Mouse (Mus musculus) adrenal gland (tissue): Measurements from ENCODE around the gene Ip6k1.

Source experiments
- intact Hi-C: fragments of 180-260 bp; cut with DNase I; formaldehyde crosslinking; loops from one replicate; pipeline ENCODE4 v1.15.1; 2025
- microRNA-seq, 2 experiments: library from miRNA; unstranded; fragments of <30 nt; microRNA quantifications; one replicate each; pipeline ENCODE4; 2019

Gene Ip6k1

DNA sequence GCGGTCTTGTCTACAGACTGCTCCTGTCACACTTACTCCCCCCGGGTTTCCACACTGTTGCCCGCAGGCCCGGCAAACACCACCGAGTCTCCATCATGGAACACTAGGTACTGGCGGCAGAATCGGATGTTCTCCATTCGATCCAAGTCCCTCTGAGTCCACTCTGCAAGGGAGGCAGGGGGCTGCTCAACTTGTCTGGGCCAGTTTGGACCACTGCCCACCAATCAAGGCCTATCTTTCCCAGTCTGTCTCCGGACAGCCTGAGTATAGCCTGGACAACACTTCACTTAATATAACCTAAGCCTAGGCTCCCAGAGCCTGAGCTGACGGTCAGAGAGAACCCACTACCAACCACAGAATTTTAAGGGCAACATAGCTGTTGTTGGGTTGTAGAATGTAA lies 91.3 kb downstream of the Ip6k1 start:
- intact Hi-C loops: no loop called here

DNA sequence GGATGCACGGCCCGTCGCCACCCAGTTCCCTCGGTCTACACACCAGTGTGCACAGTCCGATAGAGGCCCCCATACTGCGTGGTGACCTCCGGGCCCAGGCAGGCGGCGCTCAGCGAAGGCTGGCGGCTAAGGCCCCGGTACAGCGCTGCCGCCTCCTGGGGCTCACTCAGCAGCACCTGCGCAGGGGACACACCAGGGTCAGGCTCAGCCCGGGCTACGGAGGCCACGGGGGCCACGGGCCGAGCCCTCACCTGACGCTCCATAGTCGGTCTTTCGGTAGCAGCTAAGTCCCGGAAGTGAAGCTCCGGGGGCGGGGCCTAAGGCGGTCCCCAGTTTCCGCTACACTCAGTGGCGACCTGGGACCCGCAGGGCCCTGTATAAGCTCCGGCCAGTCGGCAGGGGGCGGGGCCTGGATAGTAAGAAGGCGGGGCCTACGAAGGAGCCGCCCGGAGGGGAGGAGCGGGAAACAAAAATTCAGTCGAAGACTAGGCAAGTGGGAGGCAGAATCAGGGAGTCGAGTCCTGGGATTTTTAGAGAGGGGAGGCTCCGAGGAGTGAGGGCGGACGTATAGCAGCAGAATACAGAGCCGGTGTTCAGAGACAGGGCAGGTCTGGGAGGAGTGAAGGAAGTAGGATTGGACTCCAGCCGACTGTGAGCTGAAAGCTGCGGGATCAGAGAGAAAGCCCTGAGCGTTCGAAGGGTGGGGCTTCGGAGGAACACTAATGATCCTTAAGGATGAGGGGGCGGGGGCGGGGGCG lies 92.1 kb downstream of the Ip6k1 start, which contains the start of gene Apeh:
TSS of gene Apeh (minus strand) at position 423 of the 758 bp plus-strand sequence.
- intact Hi-C loops: loop anchor here (2.0 kb wide), 1 partner anchor 44 kb away; no protein-coding TSS in a partner anchor

DNA sequence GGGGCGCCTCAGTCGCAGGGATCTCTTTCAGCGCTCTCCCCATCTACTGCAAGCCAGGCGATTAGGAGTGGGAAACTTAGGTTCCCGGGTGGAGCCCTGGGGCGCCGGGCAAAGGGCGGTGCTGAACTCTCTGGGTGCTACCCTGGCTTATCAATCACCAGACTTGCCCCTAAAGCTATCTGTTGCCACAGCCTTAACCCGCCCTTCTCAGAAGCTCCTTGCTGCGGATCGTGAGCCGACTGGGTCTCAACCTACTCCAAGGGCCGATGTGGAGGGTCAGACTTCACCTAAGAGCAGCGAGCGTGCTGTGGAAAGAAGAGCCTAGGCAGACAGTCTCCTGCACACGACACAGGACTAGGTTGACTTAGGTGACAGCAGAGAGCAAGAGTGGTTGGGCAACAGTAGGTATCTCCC lies 92.7 kb downstream of the Ip6k1 start:
- intact Hi-C loops: loop anchor here (2.0 to 5.0 kb wide), 3 partner anchors 44 to 187 kb away; no protein-coding TSS in a partner anchor

- intact Hi-C loops: loop anchor here (2.0 to 5.0 kb wide), 3 partner anchors 43 to 187 kb away; no protein-coding TSS in a partner anchor
Observed at GRCm38 (mm10) chr9:108095518-108095917, 93.2 kb downstream of the Ip6k1 start.

GRCm38 (mm10) chr9:108095949-108096712 lies 93.8 kb downstream of the Ip6k1 start:
- intact Hi-C loops: loop anchor here (2.0 to 5.0 kb wide), 3 partner anchors 43 to 186 kb away; no protein-coding TSS in a partner anchor

Small RNAs within 50 kb of the gene (microRNA-seq; reads per million reads assigned to microRNA genes)
- gene Mir7088: 0 reads per million in 2 experiments
